Mouse (Mus musculus): ENCODE results near the gene Hbp1. TPM values are rescaled to one million over a fixed set of nuclear protein-coding genes. Genes with fewer than 3 reads are reported as not detected.

Hbp1 gene
- 10 to 100 TPM; 21.4 to 22.1 TPM for total RNA-seq (2021)
- long read RNA-seq, experiment 1, transcript Hbp1-202 (11 exons, 3,142 nt) = major isoform, 18 of 25 reads
- long read RNA-seq, experiment 1, partial matches to known transcripts = 2 of 25 reads
- long read RNA-seq, experiment 1, other reads (novel, unspliced or antisense) = 5 of 25 reads
- long read RNA-seq, experiment 2, transcript Hbp1-202 (11 exons, 3,142 nt) = major isoform, 7 of 8 reads
- long read RNA-seq, experiment 2, partial matches to known transcripts = 0 of 8 reads
- long read RNA-seq, experiment 2, other reads (novel, unspliced or antisense) = 1 of 8 reads

- Histone ChIP-seq H3K27ac (peak within 1 kb of the TSS; percentile 96), H3K4me3 (peak within 1 kb of the TSS; percentile 84)
- intact Hi-C loops (cut with DNase I) = loop anchor here (5.0 kb wide), 1 partner anchor 1087 kb away; no protein-coding TSS in a partner anchor
- no peak for TF ChIP-seq CTCF (IDR thresholded peaks at IDR 0.05)
- DNase-seq (ENCODE audit: extremely low spot score in 1 of 2, low spot score in 2 of 2) = peak; percentile 98
These were observed at the start of gene Hbp1 for GRCm38 (mm10) chr12:31949759-31950658. Gene Hbp1, minus strand, starts transcription at chr12:31950535.

GRCm38 (mm10) chr12:31998706-31999105 is 48.4 kb upstream of the Hbp1 start:
- intact Hi-C loops (cut with DNase I) = no loop called here
- no peak for DNase-seq (ENCODE audit: extremely low spot score in 1 of 2, low spot score in 2 of 2)
- Histone ChIP-seq H3K4me3 (no peak overlapping the region), H3K27ac (peak overlapping the region; percentile 11; the same call in 1 of the 2 replicates)
- TF ChIP-seq CTCF (IDR thresholded peaks at IDR 0.05) = no peak

GRCm38 (mm10) chr12:31997328-31997878 is 47.1 kb upstream of the Hbp1 start:
- TF ChIP-seq CTCF (IDR thresholded peaks at IDR 0.05) = no peak
- no peak for DNase-seq (ENCODE audit: extremely low spot score in 1 of 2, low spot score in 2 of 2)
- intact Hi-C loops (cut with DNase I) = no loop called here
- Histone ChIP-seq H3K27ac (no peak overlapping the region), H3K4me3 (no peak overlapping the region)

- DNase-seq (ENCODE audit: extremely low spot score in 1 of 2, low spot score in 2 of 2) = no peak
- Histone ChIP-seq H3K4me3 (no peak overlapping the region), H3K27ac (no peak overlapping the region)
- no peak for TF ChIP-seq CTCF (IDR thresholded peaks at IDR 0.05)
- intact Hi-C loops (cut with DNase I) = no loop called here
These were observed 46.5 kb upstream of the Hbp1 start for GRCm38 (mm10) chr12:31996877-31997276.

- no peak for DNase-seq (ENCODE audit: extremely low spot score in 1 of 2, low spot score in 2 of 2)
- intact Hi-C loops (cut with DNase I) = no loop called here
- no peak overlapping the region for H3K4me3 ChIP-seq
- H3K27ac ChIP-seq = no peak overlapping the region
- TF ChIP-seq CTCF (IDR thresholded peaks at IDR 0.05) = no peak
These were observed 40.2 kb upstream of the Hbp1 start for GRCm38 (mm10) chr12:31990575-31990974.

GRCm38 (mm10) chr12:31989726-31990125 is 39.4 kb upstream of the Hbp1 start:
- Histone ChIP-seq H3K27ac (no peak overlapping the region), H3K4me3 (no peak overlapping the region)
- TF ChIP-seq CTCF (IDR thresholded peaks at IDR 0.05) = no peak
- no peak for DNase-seq (ENCODE audit: extremely low spot score in 1 of 2, low spot score in 2 of 2)
- intact Hi-C loops (cut with DNase I) = no loop called here

- no peak overlapping the region for H3K27ac ChIP-seq
- TF ChIP-seq CTCF (IDR thresholded peaks at IDR 0.05) = no peak
- intact Hi-C loops (cut with DNase I) = no loop called here
- H3K4me3 ChIP-seq = no peak overlapping the region
- DNase-seq (ENCODE audit: extremely low spot score in 1 of 2, low spot score in 2 of 2) = no peak
These were observed 36.1 kb upstream of the Hbp1 start for GRCm38 (mm10) chr12:31986463-31986862.

GRCm38 (mm10) chr12:31985738-31986137 is 35.4 kb upstream of the Hbp1 start:
- Histone ChIP-seq H3K27ac (no peak overlapping the region), H3K4me3 (no peak overlapping the region)
- intact Hi-C loops (cut with DNase I) = no loop called here
- TF ChIP-seq CTCF (IDR thresholded peaks at IDR 0.05) = no peak
- DNase-seq (ENCODE audit: extremely low spot score in 1 of 2, low spot score in 2 of 2) = no peak

GRCm38 (mm10) chr12:31984664-31985063 is 34.3 kb upstream of the Hbp1 start:
- intact Hi-C loops (cut with DNase I) = loop anchor here (5.0 kb wide), 1 partner anchor 73 kb away; no protein-coding TSS in a partner anchor
- no peak for TF ChIP-seq CTCF (IDR thresholded peaks at IDR 0.05)
- Histone ChIP-seq H3K27ac (peak overlapping the region; percentile 44), H3K4me3 (no peak overlapping the region)
- no peak for DNase-seq (ENCODE audit: extremely low spot score in 1 of 2, low spot score in 2 of 2)

- Histone ChIP-seq H3K4me3 (no peak overlapping the region), H3K27ac (peak overlapping the region; percentile 24)
- DNase-seq (ENCODE audit: extremely low spot score in 1 of 2, low spot score in 2 of 2) = no peak
- no peak for TF ChIP-seq CTCF (IDR thresholded peaks at IDR 0.05)
- intact Hi-C loops (cut with DNase I) = loop anchor here (5.0 kb wide), 1 partner anchor 73 kb away; no protein-coding TSS in a partner anchor
These were observed 33.9 kb upstream of the Hbp1 start for GRCm38 (mm10) chr12:31984206-31984605.

- TF ChIP-seq CTCF (IDR thresholded peaks at IDR 0.05) = no peak
- Histone ChIP-seq H3K4me3 (no peak overlapping the region), H3K27ac (peak overlapping the region; percentile 24; the same call in 1 of the 2 replicates)
- DNase-seq (ENCODE audit: extremely low spot score in 1 of 2, low spot score in 2 of 2) = peak in 1 of 2 experiments; percentile 31
- intact Hi-C loops (cut with DNase I) = loop anchor here (5.0 kb wide), 1 partner anchor 74 kb away; no protein-coding TSS in a partner anchor
These were observed 33.4 kb upstream of the Hbp1 start for GRCm38 (mm10) chr12:31983769-31984168.

GRCm38 (mm10) chr12:31983238-31983637 is 32.9 kb upstream of the Hbp1 start:
- no peak overlapping the region; the same call in 1 of the 2 replicates for H3K27ac ChIP-seq
- no peak overlapping the region for H3K4me3 ChIP-seq
- DNase-seq (ENCODE audit: extremely low spot score in 1 of 2, low spot score in 2 of 2) = no peak
- intact Hi-C loops (cut with DNase I) = loop anchor here (5.0 kb wide), 1 partner anchor 74 kb away; no protein-coding TSS in a partner anchor
- no peak for TF ChIP-seq CTCF (IDR thresholded peaks at IDR 0.05)
